In genomic region chr3:127129750-127130149, GRCm38 (mm10) we compare ENCODE assay signal across 24 mouse cellular contexts.
"Had no signal": no experiment of that assay in that cellular context is flagged by ENCODE, and none has a peak within 500 bp of the region (broad histone marks: within the 10 kb centered on the region; RNA-seq: fewer than 3 reads in every experiment).

No protein-coding gene starts in this region.

- H3K9ac ChIP-seq: forebrain, postnatal 0 days; heart, embryonic 13.5 days; heart, embryonic 15.5 days; hindbrain, embryonic 13.5 days; hindbrain, embryonic 15.5 days; kidney, embryonic 15.5 days; limb, embryonic 13.5 days; limb, embryonic 15.5 days; liver, embryonic 12.5 days; liver, embryonic 14.5 days had no signal

- H3K9me3 ChIP-seq: heart, embryonic 13.5 days; heart, embryonic 15.5 days; hindbrain, embryonic 13.5 days; hindbrain, embryonic 15.5 days; kidney, embryonic 15.5 days; limb, embryonic 13.5 days; limb, embryonic 15.5 days; liver, embryonic 12.5 days had no signal

- H3K4me1 ChIP-seq: liver, embryonic 12.5 days had no signal

- DNase-seq: forebrain, postnatal 0 days; gastrocnemius, adult 2 months; gastrocnemius, postnatal 10 days; gastrocnemius, postnatal 36 days; heart, adult 11 months; heart, adult 2 months; heart, postnatal 14 days; heart, postnatal 36 days; kidney, adult 11 months; kidney, adult 9 months; layer of hippocampus, postnatal 36 days; left cerebral cortex, postnatal 4 days had no signal

- H3K27me3 ChIP-seq: heart, embryonic 13.5 days; heart, embryonic 15.5 days; hindbrain, embryonic 13.5 days; hindbrain, embryonic 15.5 days; kidney, embryonic 15.5 days; limb, embryonic 13.5 days; limb, embryonic 15.5 days; liver, embryonic 12.5 days had no signal

- H3K36me3 ChIP-seq: heart, embryonic 13.5 days; heart, embryonic 15.5 days; hindbrain, embryonic 13.5 days; hindbrain, embryonic 15.5 days; kidney, embryonic 15.5 days; limb, embryonic 13.5 days; limb, embryonic 15.5 days; liver, embryonic 12.5 days had no signal

- H3K27ac ChIP-seq: gastrocnemius, adult 2 months; heart, adult 2 months; heart, embryonic 13.5 days; heart, embryonic 15.5 days; hindbrain, embryonic 13.5 days; hindbrain, embryonic 15.5 days; hindbrain, postnatal 0 days; kidney, embryonic 15.5 days; kidney, postnatal 0 days; limb, embryonic 13.5 days; limb, embryonic 15.5 days; liver, embryonic 12.5 days; liver, embryonic 14.5 days had no signal

- ATAC-seq: forebrain, postnatal 0 days; hindbrain, postnatal 0 days; liver, embryonic 12.5 days had no signal

- H3K4me3 ChIP-seq: gastrocnemius, adult 2 months; heart, adult 2 months; heart, embryonic 13.5 days; heart, embryonic 15.5 days; hindbrain, embryonic 13.5 days; hindbrain, embryonic 15.5 days; kidney, embryonic 15.5 days; limb, embryonic 13.5 days; limb, embryonic 15.5 days; liver, embryonic 12.5 days had no signal

- H3K4me2 ChIP-seq: heart, embryonic 11.5 days; heart, embryonic 13.5 days; heart, embryonic 15.5 days; hindbrain, embryonic 13.5 days; hindbrain, embryonic 15.5 days; kidney, embryonic 15.5 days; limb, embryonic 15.5 days; liver, embryonic 12.5 days had no signal
